Mouse (Mus musculus) heart, embryonic 15.5 days (tissue): ENCODE data around the gene Mogat2. TPM values are rescaled to one million over a fixed set of nuclear protein-coding genes. Genes with fewer than 3 reads are reported as not detected.

ENCODE experiments used
- ATAC-seq: fragments of 200-750 bp; cut with Nextera tagmentation; replicated peaks from 2 replicates; pipeline ENCODE4 v1.8.0; 2017; ENCODE audit warnings: low read depth, moderate TSS enrichment; ENCODE audit not compliant: insufficient number of reproducible peaks, insufficient read depth, low FRiP score
- H3K27ac ChIP-seq: fragments of 300-500 bp; sonication (generic); 2 replicates; pipeline ENCODE4 v1.5.1; 2015; ENCODE audit warnings: mild to moderate bottlenecking, inconsistent platforms
- H3K27me3 ChIP-seq: fragments of 300-500 bp; sonication (generic); 2 replicates; pipeline ENCODE4 v1.6.1; 2015; ENCODE audit warnings: inconsistent platforms
- H3K36me3 ChIP-seq: fragments of 300-500 bp; sonication (generic); 2 replicates; pipeline ENCODE4 v1.6.1; 2015; ENCODE audit warnings: mild to moderate bottlenecking, inconsistent platforms
- H3K4me1 ChIP-seq: fragments of 300-500 bp; sonication (generic); replicated peaks from 2 replicates; pipeline ENCODE4 v1.6.1; 2015; ENCODE audit warnings: inconsistent platforms
- H3K4me2 ChIP-seq: fragments of 300-500 bp; sonication (generic); 2 replicates; pipeline ENCODE4 v1.6.1; 2015; ENCODE audit warnings: inconsistent platforms, mild to moderate bottlenecking, moderate library complexity
- H3K4me3 ChIP-seq: fragments of 300-500 bp; sonication (generic); 2 replicates; pipeline ENCODE4 v1.5.1; 2015; ENCODE audit warnings: mild to moderate bottlenecking, inconsistent platforms
- H3K9ac ChIP-seq: fragments of 300-500 bp; sonication (generic); 2 replicates; pipeline ENCODE4 v1.6.1; 2015; ENCODE audit warnings: mild to moderate bottlenecking, inconsistent platforms
- H3K9me3 ChIP-seq: fragments of 300-500 bp; sonication (generic); replicated peaks from 2 replicates; pipeline ENCODE4 v1.6.1; 2016; ENCODE audit warnings: inconsistent platforms
- WGBS: fragments of 180-500 bp; shearing (Covaris S2); methylation state at CpG from one replicate; pipeline ENCODE4 v1.1.7; 2015; ENCODE audit warnings: mixed read lengths; 5-methylcytosine and 5-hydroxymethylcytosine counted together
- polyA plus RNA-seq: library from polyadenylated mRNA; unstranded; fragments of >200 nt; fragmentation: Nextera tagmentation; extraction: Ambion mirVana; gene quantifications from 2 replicates; pipeline ENCODE4 v1.2.1, GENCODE M21; 2015

Mogat2 gene
- 0.70 and 0.74 TPM in 2 replicates for polyA plus RNA-seq

- peak; percentile 72; the same call in 1 of the 2 replicates for ATAC-seq
- Histone ChIP-seq H3K9ac (no peak within 1 kb of the TSS), H3K4me1 (peaks cover 15% of the 10 kb centered on the region), H3K27ac (no peak within 1 kb of the TSS), H3K36me3 (no peaks in the 10 kb centered on the region), H3K4me2 (peak within 1 kb of the TSS; percentile 56), H3K9me3 (no peaks in the 10 kb centered on the region), H3K27me3 (peaks cover 20% of the 10 kb centered on the region; the same call in 1 of the 2 replicates), H3K4me3 (peak within 1 kb of the TSS; percentile 24)
- 10% methylated on average over 13 of the region's 13 CpGs for WGBS
Observed at GRCm38 (mm10) chr7:99238417-99238816, at the start of gene Mogat2. TSS of gene Mogat2 (minus strand) at chr7:99238619.

DNA sequence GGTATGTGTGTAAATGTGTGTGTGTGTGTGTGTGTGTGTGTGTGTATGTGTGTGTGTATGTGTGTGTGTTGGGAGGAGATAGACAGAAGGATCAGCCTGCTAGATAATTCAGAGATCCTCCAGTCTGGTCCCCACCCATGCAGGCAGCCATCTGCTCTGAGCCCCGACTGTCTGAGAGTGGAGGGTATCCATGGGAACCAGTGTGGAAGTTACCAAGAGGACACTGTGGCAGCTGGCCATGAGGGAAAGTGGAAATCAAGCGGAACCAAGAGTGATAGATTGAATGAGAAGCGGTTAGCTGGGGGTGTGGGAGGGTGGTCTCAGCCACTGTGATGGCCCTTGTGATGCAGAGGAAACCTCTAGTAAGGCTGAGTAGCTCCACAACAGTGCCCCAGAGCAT lies 48.9 kb upstream of the Mogat2 start:
- H3K4me2 ChIP-seq: no peak overlapping the region
- no peak overlapping the region for H3K9ac ChIP-seq
- peaks cover 16% of the 10 kb centered on the region for H3K4me1 ChIP-seq
- no peak for ATAC-seq
- H3K27me3 ChIP-seq: no peaks in the 10 kb centered on the region
- no peaks in the 10 kb centered on the region for H3K36me3 ChIP-seq
- WGBS: 47% methylated on average over 3 of the region's 3 CpGs
- H3K27ac ChIP-seq: no peak overlapping the region
- no peaks in the 10 kb centered on the region for H3K9me3 ChIP-seq
- H3K4me3 ChIP-seq: no peak overlapping the region

DNA sequence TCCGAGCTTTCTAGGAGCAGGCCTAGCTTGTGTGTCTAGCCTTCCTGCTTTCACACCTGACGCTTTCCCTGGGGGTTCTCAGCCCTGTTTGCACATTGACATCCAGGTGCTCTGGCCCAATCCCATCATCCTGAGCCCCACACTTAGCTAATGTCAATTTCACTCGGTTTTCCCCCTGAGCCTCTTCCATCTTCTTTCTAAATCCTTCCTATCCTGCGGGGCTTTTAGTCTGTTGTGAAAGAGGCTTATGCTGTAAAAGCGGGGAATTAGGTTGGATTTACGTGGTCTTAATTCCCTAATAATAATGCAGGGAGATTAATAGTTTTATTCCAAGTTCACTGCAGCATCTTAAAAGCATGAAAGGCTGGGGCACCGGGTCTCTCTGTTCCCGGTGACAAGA lies 41.2 kb upstream of the Mogat2 start:
- H3K27ac ChIP-seq: no peak overlapping the region
- no peaks in the 10 kb centered on the region for H3K36me3 ChIP-seq
- no peak overlapping the region for H3K4me3 ChIP-seq
- H3K9ac ChIP-seq: no peak overlapping the region
- ATAC-seq: no peak
- no peaks in the 10 kb centered on the region for H3K4me1 ChIP-seq
- no peaks in the 10 kb centered on the region for H3K9me3 ChIP-seq
- WGBS: 72% methylated on average over 8 of the region's 8 CpGs
- H3K4me2 ChIP-seq: no peak overlapping the region
- H3K27me3 ChIP-seq: no peaks in the 10 kb centered on the region

DNA sequence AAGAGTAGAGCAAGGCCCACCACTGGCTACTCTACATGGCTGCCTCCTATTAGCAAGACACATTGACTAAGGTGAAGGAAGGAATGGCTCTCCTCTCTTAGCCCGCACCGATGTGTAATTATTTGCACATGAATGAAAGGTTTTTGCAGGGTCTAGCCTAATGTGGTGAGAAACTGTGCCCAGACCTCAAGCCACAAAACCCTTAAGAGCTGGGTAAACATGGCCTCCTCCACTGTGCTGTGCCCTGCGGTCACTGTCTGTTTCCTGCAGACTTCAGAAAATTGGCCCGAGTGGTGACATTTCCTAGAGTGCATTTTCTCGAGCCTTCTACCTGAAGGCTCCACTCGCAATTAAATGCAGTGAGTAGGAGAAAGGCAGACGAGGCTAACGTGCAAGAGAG lies 39.9 kb upstream of the Mogat2 start:
- Histone ChIP-seq H3K36me3 (no peaks in the 10 kb centered on the region), H3K9ac (no peak overlapping the region), H3K4me1 (no peaks in the 10 kb centered on the region), H3K27me3 (peaks cover 4% of the 10 kb centered on the region; the same call in 1 of the 2 replicates), H3K4me3 (no peak overlapping the region), H3K4me2 (no peak overlapping the region), H3K27ac (no peak overlapping the region), H3K9me3 (no peaks in the 10 kb centered on the region)
- WGBS: 83% methylated on average over 8 of the region's 8 CpGs
- no peak for ATAC-seq

GRCm38 (mm10) chr7:99276679-99277078 lies 38.3 kb upstream of the Mogat2 start:
- 32% methylated on average over 1 of the region's 1 CpGs for WGBS
- H3K4me1 ChIP-seq: peaks cover 2% of the 10 kb centered on the region
- H3K36me3 ChIP-seq: no peaks in the 10 kb centered on the region
- H3K9me3 ChIP-seq: no peaks in the 10 kb centered on the region
- no peak overlapping the region for H3K4me2 ChIP-seq
- no peak overlapping the region for H3K4me3 ChIP-seq
- H3K9ac ChIP-seq: no peak overlapping the region
- H3K27me3 ChIP-seq: peaks cover 8% of the 10 kb centered on the region; the same call in 1 of the 2 replicates
- ATAC-seq: no peak
- no peak overlapping the region for H3K27ac ChIP-seq

GRCm38 (mm10) chr7:99275131-99275530 lies 36.7 kb upstream of the Mogat2 start:
- no peaks in the 10 kb centered on the region for H3K36me3 ChIP-seq
- H3K27me3 ChIP-seq: peaks cover 15% of the 10 kb centered on the region; the same call in 1 of the 2 replicates
- no peak overlapping the region for H3K4me2 ChIP-seq
- H3K9ac ChIP-seq: no peak overlapping the region
- H3K9me3 ChIP-seq: no peaks in the 10 kb centered on the region
- 70% methylated on average over 6 of the region's 6 CpGs for WGBS
- peaks cover 15% of the 10 kb centered on the region for H3K4me1 ChIP-seq
- H3K27ac ChIP-seq: no peak overlapping the region
- no peak for ATAC-seq
- no peak overlapping the region for H3K4me3 ChIP-seq

DNA sequence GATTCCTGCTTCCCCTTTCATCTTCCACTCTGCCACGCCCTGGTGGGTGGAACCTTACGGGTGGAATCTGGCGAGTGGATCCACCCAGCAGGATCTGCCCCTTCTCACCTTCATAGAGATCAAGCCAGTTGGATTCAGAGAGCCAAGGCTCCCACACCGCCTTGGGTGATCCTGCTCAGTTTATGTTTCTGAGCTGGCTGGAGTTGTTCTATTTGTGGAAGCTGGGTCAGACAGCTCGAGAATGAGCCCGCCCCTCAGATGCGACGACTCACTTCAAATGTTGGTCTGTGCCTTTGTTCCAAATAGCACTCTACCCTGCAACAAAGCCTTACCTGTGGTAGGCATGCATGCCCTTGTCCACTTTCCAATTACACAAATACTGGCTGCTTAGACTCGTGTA lies 33.2 kb upstream of the Mogat2 start:
- H3K36me3 ChIP-seq: no peaks in the 10 kb centered on the region
- peak overlapping the region; percentile 6; the same call in 1 of the 2 replicates for H3K27ac ChIP-seq
- peaks cover 42% of the 10 kb centered on the region for H3K4me1 ChIP-seq
- no peak overlapping the region; the same call in 1 of the 2 replicates for H3K4me2 ChIP-seq
- ATAC-seq: peak; percentile 62
- H3K9ac ChIP-seq: no peak overlapping the region
- WGBS: 36% methylated on average over 9 of the region's 9 CpGs
- H3K27me3 ChIP-seq: peaks cover 50% of the 10 kb centered on the region
- H3K9me3 ChIP-seq: no peaks in the 10 kb centered on the region
- no peak overlapping the region for H3K4me3 ChIP-seq

- H3K36me3 ChIP-seq: no peaks in the 10 kb centered on the region
- WGBS: 11% methylated on average over 42 of the region's 42 CpGs
- H3K4me1 ChIP-seq: peaks cover 42% of the 10 kb centered on the region
- peaks cover 69% of the 10 kb centered on the region for H3K27me3 ChIP-seq
- no peaks in the 10 kb centered on the region for H3K9me3 ChIP-seq
- peak overlapping the region; percentile 59 for H3K4me3 ChIP-seq
- H3K9ac ChIP-seq: no peak overlapping the region
- peak overlapping the region; percentile 96 for H3K4me2 ChIP-seq
- H3K27ac ChIP-seq: no peak overlapping the region
- ATAC-seq: no peak
Observed at GRCm38 (mm10) chr7:99268951-99269945, 30.8 kb upstream of the Mogat2 start.

DNA sequence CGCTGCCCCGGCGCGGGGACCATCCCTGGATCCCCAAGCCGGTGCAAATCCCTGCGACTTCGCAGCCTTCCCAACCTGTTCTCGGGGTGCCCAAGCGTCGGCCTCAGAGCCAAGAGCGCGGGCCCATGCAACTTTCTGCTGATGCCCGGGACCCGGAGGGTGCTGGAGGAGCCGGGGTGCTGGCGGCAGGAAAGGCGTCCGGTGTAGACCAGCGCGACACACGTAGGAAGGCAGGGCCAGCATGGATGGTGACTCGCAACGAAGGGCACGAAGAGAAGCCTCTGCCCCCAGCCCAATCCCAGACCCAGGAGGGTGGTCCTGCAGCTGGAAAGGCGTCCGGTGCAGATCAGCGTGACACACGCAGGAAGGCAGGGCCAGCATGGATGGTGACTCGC lies 30.1 kb upstream of the Mogat2 start:
- peaks cover 42% of the 10 kb centered on the region for H3K4me1 ChIP-seq
- peaks cover 67% of the 10 kb centered on the region for H3K27me3 ChIP-seq
- no peaks in the 10 kb centered on the region for H3K9me3 ChIP-seq
- WGBS: 0% methylated on average over 29 of the region's 29 CpGs
- H3K9ac ChIP-seq: peak overlapping the region; percentile 52
- H3K4me2 ChIP-seq: peak overlapping the region; percentile 96
- H3K4me3 ChIP-seq: peak overlapping the region; percentile 59
- H3K27ac ChIP-seq: no peak overlapping the region
- H3K36me3 ChIP-seq: no peaks in the 10 kb centered on the region
- no peak for ATAC-seq

- WGBS: under 1% methylated on average over 52 of the region's 59 CpGs
Observed at GRCm38 (mm10) chr7:99267897-99268505, 29.6 kb upstream of the Mogat2 start.

DNA sequence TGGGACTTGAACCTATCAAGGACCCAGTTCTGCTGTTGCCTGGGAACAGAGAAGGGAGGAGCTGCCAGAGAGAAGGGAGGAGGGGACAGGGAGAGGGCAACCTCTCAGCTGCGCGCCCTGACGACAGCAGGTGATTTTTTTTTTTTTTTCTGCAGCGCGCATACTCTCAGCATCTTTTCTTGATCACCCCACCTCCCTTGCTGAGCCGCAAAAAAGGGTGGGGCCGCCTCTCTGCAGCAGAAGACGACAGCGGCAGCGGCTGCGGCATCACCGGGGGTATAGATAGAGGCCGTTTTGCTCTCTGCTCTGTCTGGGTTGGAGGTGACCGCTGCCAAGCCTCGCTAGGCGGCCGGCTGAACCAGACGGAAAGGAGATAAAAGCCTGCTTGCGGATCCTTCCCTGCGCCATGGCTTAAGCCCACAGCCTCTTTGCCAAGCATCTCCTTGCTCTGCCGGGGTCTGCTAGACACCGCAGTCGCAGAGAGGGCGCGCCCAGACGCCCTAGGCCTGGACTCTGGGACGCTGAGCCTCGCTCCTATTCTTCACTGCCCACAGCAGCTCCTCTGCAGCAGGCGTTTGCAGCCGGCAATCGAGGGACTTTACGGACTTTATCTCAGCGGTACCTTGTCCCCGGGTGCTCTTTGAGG lies 29.0 kb upstream of the Mogat2 start, which contains the start of gene Map6:
Gene Map6 (plus strand): TSS at position 197 of the 646 bp plus-strand sequence.
- Histone ChIP-seq H3K27ac (no peak within 1 kb of the TSS), H3K27me3 (peaks cover 63% of the 10 kb centered on the region), H3K4me2 (peak within 1 kb of the TSS; percentile 96), H3K4me3 (peak within 1 kb of the TSS; percentile 59), H3K36me3 (no peaks in the 10 kb centered on the region), H3K4me1 (peaks cover 42% of the 10 kb centered on the region), H3K9ac (peak within 1 kb of the TSS; percentile 52), H3K9me3 (no peaks in the 10 kb centered on the region)
- peak; percentile 19; the same call in 1 of the 2 replicates for ATAC-seq
- 1% methylated on average over 34 of the region's 34 CpGs for WGBS

More at GRCm38 (mm10) chr7:99267897-99268505, 29.6 kb upstream of the Mogat2 start:
- Histone ChIP-seq H3K9me3 (no peaks in the 10 kb centered on the region), H3K27me3 (peaks cover 65% of the 10 kb centered on the region), H3K9ac (peak overlapping the region; percentile 52), H3K4me3 (peak overlapping the region; percentile 59), H3K4me2 (peak overlapping the region; percentile 96), H3K27ac (no peak overlapping the region), H3K4me1 (peaks cover 42% of the 10 kb centered on the region), H3K36me3 (no peaks in the 10 kb centered on the region)
- peak; percentile 68; the same call in 1 of the 2 replicates for ATAC-seq
